Mouse (Mus musculus) neutrophil, adult 5-6 weeks (primary cell): ENCODE measurements around the gene Tnfrsf1a. TPM values are rescaled to one million over a fixed set of nuclear protein-coding genes. Genes with fewer than 3 reads are reported as not detected.

Source experiments
- ATAC-seq: fragments of 151-379, 151-347 bp; 2 replicates; pipeline ENCODE4 v1.8.0; 2017; ENCODE audit warnings: mild to moderate bottlenecking, moderate TSS enrichment; ENCODE audit not compliant: insufficient number of reproducible peaks, poor library complexity, low FRiP score, severe bottlenecking; ENCODE audit errors: extremely low read depth
- total RNA-seq: library from RNA; stranded (forward); fragments of 200-1000 nt; gene quantifications from 2 replicates; pipeline ENCODE4 v1.2.3, GENCODE M21; 2017

Tnfrsf1a gene
- total RNA-seq, 1 experiment from 2014 or later = 202 TPM

DNA sequence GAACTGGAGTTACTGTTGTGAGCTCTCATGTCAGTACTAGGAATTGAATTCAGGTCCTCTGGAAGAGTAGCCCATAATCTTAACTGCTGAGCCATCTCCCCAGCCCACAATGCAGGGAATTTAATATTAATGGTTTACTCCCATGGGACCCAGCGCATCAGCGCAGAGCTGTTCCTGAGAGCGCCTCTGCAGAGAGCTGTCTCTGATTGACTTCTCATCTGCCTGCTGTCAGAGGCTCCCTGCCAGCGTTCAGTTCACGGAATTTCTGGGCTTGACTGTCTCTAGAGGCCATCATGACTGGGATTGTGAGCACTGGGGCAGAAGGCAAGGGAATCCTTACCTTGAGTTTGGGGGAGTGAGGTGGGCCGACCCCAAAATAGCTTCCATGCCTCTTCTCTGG lies 27.9 kb downstream of the Tnfrsf1a start:
- ATAC-seq = no peak

DNA sequence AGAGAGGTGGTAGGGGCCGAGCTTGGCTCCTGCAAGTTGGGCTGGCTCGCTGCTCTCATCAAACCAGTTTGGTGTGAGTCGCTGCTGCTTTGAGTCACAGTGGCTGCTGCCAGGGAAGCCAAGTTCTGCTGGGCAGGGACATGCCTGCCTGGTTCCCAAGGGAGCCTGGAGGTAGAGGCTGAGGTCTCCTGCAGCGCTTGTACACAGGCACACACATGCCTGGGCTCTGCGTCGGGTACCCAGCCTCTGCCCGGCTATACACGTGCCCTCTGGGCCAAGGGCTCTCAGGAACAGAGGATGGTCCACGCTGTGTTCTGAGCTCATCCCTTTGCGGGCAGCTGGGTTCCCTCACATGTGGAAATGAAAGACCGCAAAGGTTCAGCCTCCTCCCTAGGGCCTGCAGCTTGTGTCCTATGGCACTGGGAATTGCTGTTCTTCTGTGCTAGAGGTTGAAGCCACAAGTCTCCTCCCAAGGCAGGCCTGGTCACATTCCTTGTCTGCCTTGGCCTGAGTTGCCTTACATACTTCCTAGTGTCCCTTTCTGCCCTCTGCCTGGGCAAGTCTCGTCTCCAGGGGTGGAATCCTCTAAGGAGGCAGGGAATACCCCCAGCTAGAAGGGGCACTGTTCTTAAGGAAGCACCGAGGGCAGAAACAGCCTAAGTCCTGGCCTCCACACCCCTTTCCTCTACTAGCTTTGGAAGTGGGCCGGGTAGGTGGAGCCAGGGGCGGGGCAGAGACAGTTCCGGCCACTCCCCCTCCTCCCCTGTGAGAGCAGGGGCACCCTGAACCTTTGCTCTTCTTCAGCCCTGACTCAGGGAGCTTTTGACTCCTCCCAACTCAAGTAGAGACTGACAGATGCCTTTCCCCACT lies 28.7 kb downstream of the Tnfrsf1a start:
- no peak for ATAC-seq

DNA sequence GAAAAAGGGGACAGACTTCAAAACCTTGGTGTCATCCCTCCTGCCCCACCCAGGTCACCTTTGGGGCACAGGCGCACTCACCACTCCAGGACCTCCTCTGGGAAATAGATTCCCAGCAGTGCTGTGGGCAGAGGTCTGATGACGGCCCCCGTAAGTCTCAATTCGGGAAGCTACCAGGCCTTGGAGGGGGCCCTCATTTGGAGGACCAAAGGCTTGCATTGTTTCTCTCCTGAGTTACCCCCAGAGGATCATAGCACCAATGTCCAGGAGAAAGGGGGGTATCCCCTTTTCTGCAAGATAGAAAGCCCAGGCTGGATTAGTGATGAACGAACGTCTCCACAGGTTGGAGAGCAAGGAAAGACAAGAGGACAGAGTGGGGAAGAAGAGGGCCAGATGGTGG lies 29.5 kb downstream of the Tnfrsf1a start:
- ATAC-seq = no peak

DNA sequence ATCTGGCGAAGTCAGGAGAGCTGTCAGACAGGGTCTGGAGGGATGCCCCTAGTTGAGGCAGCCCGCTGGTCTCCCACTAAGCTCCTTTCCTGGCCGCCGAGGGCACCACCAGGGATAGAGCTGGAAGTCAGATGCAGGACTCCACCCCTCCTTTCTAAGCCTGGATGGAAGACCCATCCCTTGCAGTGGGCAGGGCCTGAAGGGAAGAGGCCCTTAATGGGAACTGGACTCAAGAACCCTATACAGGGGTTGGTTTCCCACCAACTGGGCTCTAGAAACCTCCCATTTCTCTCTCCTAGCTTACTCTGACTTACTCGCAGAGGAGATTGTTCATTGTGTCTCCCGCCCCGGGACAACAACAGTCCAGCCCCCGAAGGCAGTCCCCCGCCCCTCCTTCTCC lies 30.6 kb downstream of the Tnfrsf1a start:
- no peak for ATAC-seq

DNA sequence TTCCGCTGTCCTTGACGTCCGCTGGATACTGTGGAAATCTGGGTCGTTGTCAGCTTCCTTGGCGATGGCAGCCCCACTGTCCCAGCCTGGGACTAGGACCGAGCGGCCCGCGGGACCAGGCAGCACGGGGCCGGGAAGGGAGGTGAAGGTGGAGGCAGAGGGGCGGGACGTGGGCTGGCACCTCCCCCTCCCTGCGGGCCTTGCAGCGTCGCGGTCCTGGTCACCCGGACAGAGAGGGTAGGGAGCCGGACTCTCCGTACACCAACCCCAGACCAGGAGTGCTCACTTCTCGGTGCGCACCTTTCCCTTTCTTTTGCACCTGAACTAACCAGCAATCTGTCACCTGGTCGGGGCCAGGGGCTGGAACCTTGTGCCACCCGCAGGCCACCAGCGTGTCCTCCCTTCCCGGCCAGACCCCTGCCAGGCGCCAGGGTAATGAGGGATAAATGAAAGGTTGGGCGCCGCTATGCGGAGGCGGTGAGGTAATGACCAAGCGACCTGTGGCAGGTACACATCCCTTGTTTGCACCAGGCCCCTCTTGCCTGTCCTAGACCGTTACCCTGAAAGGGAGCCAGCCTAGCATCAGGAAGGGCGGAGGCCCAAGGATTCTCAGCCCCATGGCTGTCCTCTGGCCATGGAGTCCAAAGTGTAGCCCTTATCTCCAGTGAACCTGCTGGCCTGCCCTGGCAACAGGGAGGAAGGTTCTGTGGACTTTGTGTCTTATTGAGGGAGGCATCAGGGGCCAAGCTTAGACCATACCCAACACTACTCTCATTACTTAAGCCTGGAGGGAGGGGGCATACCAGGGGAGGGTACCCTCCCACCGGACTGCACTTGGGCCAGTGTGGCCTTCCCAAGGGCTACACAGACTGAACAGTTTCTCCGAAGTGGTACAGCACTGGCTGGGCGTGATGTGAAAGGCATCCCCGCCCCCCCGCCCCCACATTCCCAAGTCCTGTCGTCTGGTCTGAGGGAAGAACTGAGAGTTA lies 31.5 kb downstream of the Tnfrsf1a start, which contains the start of gene Plekhg6:
TSS of gene Plekhg6 (minus strand) at position 422 of the 989 bp plus-strand sequence.
- no peak for ATAC-seq

DNA sequence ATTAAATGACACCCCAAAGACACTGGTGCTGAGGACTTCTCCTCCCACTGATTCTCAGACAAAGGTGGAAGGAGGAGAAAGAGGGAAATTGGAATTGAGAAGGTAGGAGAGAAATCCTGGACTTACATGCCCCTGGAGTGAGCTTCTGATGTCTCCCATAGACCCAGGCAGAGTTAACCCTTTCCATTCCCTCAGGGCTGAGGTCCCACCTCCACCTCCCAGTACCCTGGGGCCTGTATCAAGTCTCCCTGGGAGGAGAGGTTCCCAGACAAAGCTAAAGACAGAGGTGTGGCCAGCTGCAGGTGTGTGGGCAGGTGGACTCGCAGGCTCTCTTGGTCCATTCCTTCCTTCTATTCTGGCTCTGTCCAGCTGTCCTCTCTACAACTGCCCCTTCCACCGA lies 32.9 kb downstream of the Tnfrsf1a start:
- ATAC-seq = no peak

DNA sequence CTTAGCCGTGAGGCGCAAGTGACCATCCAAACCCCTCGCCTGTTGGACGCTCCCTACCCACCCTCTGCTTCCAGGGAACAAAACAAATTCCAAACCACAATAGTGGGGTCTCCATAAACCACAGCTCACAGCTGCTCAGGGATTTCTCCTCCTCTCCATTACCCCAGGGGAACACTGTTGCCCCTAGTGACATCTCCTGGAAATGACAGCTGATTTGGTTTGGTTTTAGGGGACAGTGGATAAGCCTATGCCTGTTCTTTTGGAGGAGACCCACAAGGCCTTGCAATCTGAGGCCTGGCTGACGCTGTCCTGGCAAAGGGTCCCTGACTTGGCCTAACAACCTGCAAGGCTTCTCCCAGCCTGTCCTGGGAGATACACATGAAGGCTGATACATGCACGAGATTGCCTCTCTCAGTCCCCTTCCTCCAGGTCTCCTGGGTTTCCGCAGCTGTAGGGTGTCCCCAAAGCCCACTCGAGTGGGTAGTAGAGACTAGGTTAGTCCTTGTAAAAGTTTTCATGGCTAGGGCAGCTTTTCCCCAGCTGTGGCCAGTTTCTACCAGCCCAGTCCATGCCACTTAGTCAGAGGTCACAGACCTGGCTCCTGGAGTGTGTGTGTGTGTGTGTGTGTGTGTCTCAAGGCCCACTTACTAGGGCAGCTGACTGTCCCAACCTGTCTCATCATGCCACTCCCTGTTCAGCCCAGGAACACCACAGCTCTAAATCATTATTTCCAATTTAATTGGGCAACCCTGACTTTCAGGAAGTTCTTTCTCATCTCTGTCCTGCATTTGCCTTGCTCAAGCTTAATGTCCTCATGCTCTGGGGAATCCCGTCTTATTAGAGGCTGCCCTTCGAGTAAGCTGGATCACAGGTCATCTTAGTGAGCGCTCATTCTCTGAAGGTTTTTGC lies 36.2 kb downstream of the Tnfrsf1a start:
- ATAC-seq = no peak

DNA sequence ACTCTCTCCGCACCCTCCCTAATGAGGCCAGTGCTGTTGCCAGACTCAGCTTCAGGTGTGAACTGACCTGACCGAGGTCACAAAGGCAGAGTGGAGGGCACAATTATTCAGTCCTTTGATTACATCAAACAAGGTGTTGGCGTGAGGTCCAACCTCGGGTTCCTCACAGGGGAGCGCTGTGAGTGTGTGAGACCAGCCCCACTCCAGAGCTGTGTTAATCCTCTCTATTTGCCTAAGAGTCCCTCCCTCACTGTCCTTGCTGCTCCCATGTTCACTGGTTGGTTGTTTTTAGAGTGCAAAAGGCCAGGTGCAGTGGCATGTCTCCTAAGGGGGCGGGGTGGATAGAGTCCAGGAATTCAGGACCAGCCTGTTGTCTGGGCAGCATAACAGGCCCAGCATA lies 36.9 kb downstream of the Tnfrsf1a start:
- no peak for ATAC-seq

DNA sequence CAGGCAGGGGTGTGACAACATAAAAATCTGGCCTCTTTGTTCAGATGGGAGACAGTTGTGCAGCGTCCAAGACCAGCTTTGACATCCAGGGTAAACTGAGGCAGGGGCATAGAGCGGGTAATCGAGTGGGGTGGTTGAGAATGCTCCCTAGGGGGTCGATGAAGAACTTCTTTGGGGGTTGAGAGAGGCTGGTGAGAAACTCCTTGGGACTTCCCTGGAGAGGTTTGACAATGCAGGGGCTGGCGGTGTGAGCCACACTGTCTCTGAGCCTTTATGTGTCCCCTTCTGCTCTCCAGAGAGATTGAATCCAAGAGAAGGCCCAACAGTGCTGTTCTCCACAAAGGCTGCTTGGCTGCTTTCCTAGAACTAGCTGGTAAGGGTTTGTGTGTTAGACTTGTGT lies 40.7 kb downstream of the Tnfrsf1a start:
- ATAC-seq = no peak

DNA sequence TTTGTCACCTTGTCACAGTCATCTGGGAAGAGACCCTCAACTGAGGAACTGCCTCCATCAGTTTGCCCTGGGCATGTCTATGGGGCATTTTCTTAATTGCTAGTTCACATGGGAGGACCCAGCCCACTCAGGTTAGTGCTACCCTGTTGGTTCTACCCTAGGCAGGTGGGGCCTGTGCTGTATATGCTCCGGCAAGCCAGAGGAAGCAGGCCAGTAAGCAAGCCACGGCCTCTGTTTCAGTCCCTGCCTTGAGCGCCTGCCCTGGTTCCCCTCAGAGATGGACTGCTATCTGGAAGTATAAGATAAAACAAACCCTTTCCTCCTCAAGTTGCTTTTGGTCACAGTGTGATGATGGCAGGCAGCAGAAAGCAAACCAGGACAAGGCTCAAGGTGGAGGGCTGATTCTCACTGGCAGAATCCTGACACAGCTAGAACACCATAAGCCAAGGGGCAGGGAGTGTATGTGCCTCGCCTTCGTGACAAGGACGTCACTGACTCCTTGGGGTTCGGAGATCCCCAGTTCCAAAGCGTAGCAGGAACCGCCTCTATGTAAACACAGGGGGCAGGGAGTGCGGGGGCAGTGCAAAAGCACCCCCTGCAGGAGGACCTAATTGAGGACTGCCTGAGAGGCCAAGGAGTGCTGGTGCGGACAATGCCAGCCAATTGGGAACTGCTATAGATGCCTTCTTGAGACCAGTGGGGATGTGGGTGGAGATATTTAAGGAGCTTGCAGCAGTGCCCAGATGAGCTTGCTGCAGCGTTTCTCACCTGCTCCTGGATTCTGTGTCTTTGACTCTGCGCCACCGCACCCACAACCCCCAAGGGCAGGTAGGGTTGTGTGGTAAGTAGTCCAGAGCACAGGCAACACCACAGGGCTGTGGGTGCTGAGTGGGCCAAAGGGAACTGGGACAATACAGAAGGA lies 56.6 kb downstream of the Tnfrsf1a start:
- ATAC-seq = no peak

DNA sequence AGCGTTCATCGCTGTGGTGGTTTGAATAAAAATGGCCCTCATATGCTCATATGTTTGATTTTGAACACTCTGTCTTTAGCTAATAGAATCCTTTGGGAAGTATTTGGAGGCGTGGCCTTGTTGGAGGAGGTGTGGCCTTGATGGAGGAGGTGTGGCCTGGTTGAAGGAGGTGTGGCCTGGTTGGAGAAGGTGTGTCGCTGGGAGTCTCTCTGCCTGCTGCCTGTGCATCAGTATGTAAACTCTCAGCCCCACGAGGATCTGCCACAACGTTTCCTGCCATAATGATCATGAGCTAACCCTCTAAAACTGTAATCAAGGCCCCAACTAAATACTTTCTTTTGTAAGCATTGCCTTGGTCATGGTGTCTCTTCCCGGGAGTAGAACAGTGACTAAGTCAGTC lies 58.1 kb downstream of the Tnfrsf1a start:
- no peak for ATAC-seq

DNA sequence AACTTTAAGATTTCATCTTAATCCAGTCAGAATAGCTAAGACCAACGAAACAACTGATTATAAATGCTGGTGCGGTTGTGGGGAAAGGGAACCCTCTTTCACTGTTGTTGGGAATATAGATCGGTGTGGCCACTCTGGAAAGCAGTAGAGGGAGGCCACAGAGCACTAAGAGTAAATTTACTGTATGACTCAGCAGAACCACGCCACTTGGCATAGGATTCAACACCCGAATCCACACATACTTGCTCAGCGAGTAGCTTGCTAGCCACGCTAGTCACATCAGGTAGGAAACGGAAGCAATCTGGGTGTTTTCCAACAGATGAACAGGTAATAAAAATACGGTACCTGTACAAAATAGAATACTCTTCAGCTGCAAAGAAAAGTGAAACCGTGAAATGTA lies 58.5 kb downstream of the Tnfrsf1a start:
- ATAC-seq = no peak

DNA sequence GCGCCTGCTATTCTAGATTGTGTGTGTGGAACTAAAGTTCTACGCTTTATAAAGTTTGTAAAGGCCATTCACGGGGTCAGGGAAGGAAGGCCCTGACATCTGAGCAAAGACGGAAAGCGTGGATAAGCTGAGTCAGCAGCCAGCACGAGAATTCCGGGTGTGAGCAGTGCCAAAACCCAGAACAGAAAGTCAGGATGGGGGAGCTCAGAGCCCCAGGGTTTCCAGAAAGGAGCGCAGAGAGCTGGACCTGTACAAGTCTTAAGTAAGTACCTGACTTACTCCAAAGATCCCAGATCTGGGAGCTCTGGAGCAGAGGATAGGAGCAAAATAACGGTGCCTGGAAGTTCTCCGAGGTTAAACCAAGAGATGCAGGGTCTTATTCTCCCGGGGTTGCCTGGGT lies 61.4 kb downstream of the Tnfrsf1a start:
- no peak for ATAC-seq

DNA sequence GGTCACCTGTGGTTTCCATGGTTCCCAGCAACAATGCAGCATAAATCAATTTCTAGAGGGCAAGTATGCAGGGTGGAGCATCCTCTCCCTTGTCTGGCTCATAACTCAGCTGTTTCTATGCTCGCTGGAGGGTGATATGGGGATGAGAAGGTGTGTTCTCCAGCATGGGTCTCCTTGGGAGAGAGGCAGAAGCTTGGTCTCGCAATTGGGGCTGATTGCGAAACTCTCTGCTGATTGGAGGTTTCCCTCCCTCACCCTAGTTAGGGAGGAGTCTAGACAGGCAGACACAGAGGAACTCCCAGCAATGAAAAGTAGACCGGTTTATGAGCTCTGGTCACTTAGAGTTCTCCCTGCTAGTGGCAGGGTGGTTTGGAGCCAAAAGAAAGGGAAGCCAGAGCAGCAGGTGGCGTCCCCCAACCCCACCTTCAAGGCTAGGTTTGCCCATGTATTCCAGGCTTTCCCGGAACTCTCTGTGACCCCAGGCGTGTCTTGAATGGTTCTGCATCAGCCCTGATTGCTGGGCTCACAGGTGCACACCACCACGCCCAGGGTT lies 61.9 kb downstream of the Tnfrsf1a start:
- ATAC-seq = peak; percentile 78

DNA sequence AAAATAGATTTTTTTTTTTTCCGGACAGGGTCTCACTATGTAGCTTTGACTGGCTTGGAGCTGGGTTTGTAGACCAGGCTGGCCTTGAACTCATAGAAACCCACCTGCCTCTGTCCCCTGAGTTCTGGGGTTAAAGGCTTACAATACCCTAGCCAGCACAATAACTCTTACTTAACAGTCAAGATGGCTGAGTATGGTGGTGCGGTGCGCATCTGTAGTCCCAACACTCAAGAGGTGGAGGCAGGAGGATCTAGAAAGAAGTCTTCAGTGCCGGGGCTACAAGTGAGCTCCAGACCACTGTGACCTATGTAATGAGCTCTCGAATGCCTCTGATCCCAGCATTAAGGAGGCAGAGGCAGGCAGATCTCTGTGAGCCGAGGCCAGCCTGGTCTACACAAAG lies 62.5 kb downstream of the Tnfrsf1a start:
- no peak for ATAC-seq
